Mouse (Mus musculus): ENCODE data around the gene Hist1h2ba.

Gene Hist1h2ba

GRCm38 (mm10) chr13:23933421-23934210, at the start of gene Hist1h2ba:
Gene Hist1h2ba (minus strand): TSS chr13:23934156.
- DNase-seq (ENCODE audit: low spot score) = peak; percentile 6

GRCm38 (mm10) chr13:23972271-23972670, 38.3 kb upstream of the Hist1h2ba start:
- DNase-seq (ENCODE audit: low spot score) = no peak

- DNase-seq (ENCODE audit: low spot score) = no peak
These were observed 37.9 kb upstream of the Hist1h2ba start for GRCm38 (mm10) chr13:23971870-23972269.

GRCm38 (mm10) chr13:23964909-23965308, 31.0 kb upstream of the Hist1h2ba start:
- no peak for DNase-seq (ENCODE audit: low spot score)

- no peak for DNase-seq (ENCODE audit: low spot score)
These were observed 25.8 kb upstream of the Hist1h2ba start for GRCm38 (mm10) chr13:23959776-23960175.

- peak; percentile 9 for DNase-seq (ENCODE audit: low spot score)
These were observed 17.0 kb upstream of the Hist1h2ba start for GRCm38 (mm10) chr13:23950928-23951327.

GRCm38 (mm10) chr13:23949484-23950246, 15.7 kb upstream of the Hist1h2ba start:
- no peak for DNase-seq (ENCODE audit: low spot score)

- no peak for DNase-seq (ENCODE audit: low spot score)
These were observed 12.3 kb upstream of the Hist1h2ba start for GRCm38 (mm10) chr13:23946254-23946653.

GRCm38 (mm10) chr13:23942861-23943260, 8.9 kb upstream of the Hist1h2ba start:
- no peak for DNase-seq (ENCODE audit: low spot score)

- no peak for DNase-seq (ENCODE audit: low spot score)
These were observed 6.3 kb upstream of the Hist1h2ba start for GRCm38 (mm10) chr13:23940291-23940690.

- DNase-seq (ENCODE audit: low spot score) = no peak
These were observed 4.7 kb upstream of the Hist1h2ba start for GRCm38 (mm10) chr13:23938699-23939098.

GRCm38 (mm10) chr13:23934211-23934520, 210 bp upstream of the Hist1h2ba start, which contains the start of gene Hist1h2aa:
Gene Hist1h2aa (plus strand): TSS chr13:23934462.
- no peak for DNase-seq (ENCODE audit: low spot score)

- no peak for DNase-seq (ENCODE audit: low spot score)
These were observed 3.1 kb downstream of the Hist1h2ba start for GRCm38 (mm10) chr13:23930904-23931303.

- no peak for DNase-seq (ENCODE audit: low spot score)
These were observed 3.5 kb downstream of the Hist1h2ba start for GRCm38 (mm10) chr13:23930461-23930860.

- no peak for DNase-seq (ENCODE audit: low spot score)
These were observed 5.3 kb downstream of the Hist1h2ba start for GRCm38 (mm10) chr13:23928637-23929036.

GRCm38 (mm10) chr13:23925792-23926191, 8.2 kb downstream of the Hist1h2ba start:
- DNase-seq (ENCODE audit: low spot score) = no peak

GRCm38 (mm10) chr13:23917674-23918073, 16.3 kb downstream of the Hist1h2ba start:
- DNase-seq (ENCODE audit: low spot score) = no peak

GRCm38 (mm10) chr13:23916132-23916531, 17.8 kb downstream of the Hist1h2ba start:
- no peak for DNase-seq (ENCODE audit: low spot score)

- DNase-seq (ENCODE audit: low spot score) = no peak
These were observed 19.4 kb downstream of the Hist1h2ba start, which contains the start of gene Slc17a4 for GRCm38 (mm10) chr13:23914376-23915167. Gene Slc17a4 (minus strand): TSS chr13:23915009.

- DNase-seq (ENCODE audit: low spot score) = peak; percentile 15
These were observed 20.1 kb downstream of the Hist1h2ba start for GRCm38 (mm10) chr13:23913791-23914306.

GRCm38 (mm10) chr13:23911335-23911734, 22.6 kb downstream of the Hist1h2ba start:
- DNase-seq (ENCODE audit: low spot score) = no peak

- DNase-seq (ENCODE audit: low spot score) = no peak
These were observed 23.8 kb downstream of the Hist1h2ba start for GRCm38 (mm10) chr13:23910121-23910520.

Measured in c-Kit-positive CD71-positive TER-119-positive erythroid progenitor cells, embryonic 14.5 days (primary cell).